In genomic region chr7:113279246-113279645, GRCm38 (mm10) we compare ENCODE assay signal across 35 mouse cellular contexts.
"Had no signal": no experiment of that assay in that cellular context is flagged by ENCODE, and none has a peak within 500 bp of the region (broad histone marks: within the 10 kb centered on the region; RNA-seq: fewer than 3 reads in every experiment).

No protein-coding gene starts in this region.

- H3K27me3 ChIP-seq: heart, embryonic 12.5 days; heart, embryonic 13.5 days; heart, embryonic 15.5 days; hindbrain, embryonic 12.5 days; hindbrain, embryonic 13.5 days; hindbrain, embryonic 15.5 days; intestine, embryonic 15.5 days; kidney, embryonic 15.5 days had no signal

- H3K27ac ChIP-seq: heart, embryonic 13.5 days; heart, embryonic 15.5 days; hindbrain, embryonic 10.5 days; hindbrain, embryonic 12.5 days; hindbrain, embryonic 13.5 days; hindbrain, embryonic 14.5 days; hindbrain, embryonic 15.5 days; hindbrain, postnatal 0 days; intestine, embryonic 15.5 days; kidney, embryonic 15.5 days; kidney, postnatal 0 days; layer of hippocampus, adult 2 months; left cerebral cortex, adult 2 months had no signal

- H3K4me2 ChIP-seq: heart, embryonic 11.5 days; heart, embryonic 12.5 days; heart, embryonic 13.5 days; heart, embryonic 15.5 days; hindbrain, embryonic 12.5 days; hindbrain, embryonic 13.5 days; hindbrain, embryonic 14.5 days; hindbrain, embryonic 15.5 days; intestine, embryonic 15.5 days; kidney, embryonic 15.5 days had no signal

- ATAC-seq: hindbrain, embryonic 16.5 days; hindbrain, postnatal 0 days; inflammation-experienced regulatory T-cells, adult 6 months; intestine, embryonic 15.5 days; intestine, embryonic 16.5 days; intestine, postnatal 0 days had no signal

- DNase-seq: heart, postnatal 10 days; heart, postnatal 14 days; heart, postnatal 36 days; heart, postnatal 4 days; kidney, adult 11 months; kidney, adult 18-20 months; kidney, adult 2 months; kidney, adult 8-10 months; kidney, adult 9 months; kidney, postnatal 10 days; kidney, postnatal 14 days; kidney, postnatal 25 days; kidney, postnatal 36 days; kidney, postnatal 4 days; layer of hippocampus, adult 9-11 months; layer of hippocampus, postnatal 36 days had no signal

- H3K36me3 ChIP-seq: hindbrain, embryonic 10.5 days; intestine, embryonic 15.5 days had no signal

- H3K9me3 ChIP-seq: heart, embryonic 12.5 days; heart, embryonic 13.5 days; heart, embryonic 15.5 days; hindbrain, embryonic 10.5 days; hindbrain, embryonic 12.5 days; hindbrain, embryonic 13.5 days; hindbrain, embryonic 15.5 days; intestine, embryonic 15.5 days; kidney, embryonic 15.5 days had no signal

- H3K4me1 ChIP-seq: heart, embryonic 12.5 days; hindbrain, embryonic 13.5 days; intestine, embryonic 15.5 days; kidney, embryonic 15.5 days had no signal

- H3K9ac ChIP-seq: heart, embryonic 12.5 days; heart, embryonic 13.5 days; heart, embryonic 15.5 days; hindbrain, embryonic 12.5 days; hindbrain, embryonic 13.5 days; hindbrain, embryonic 14.5 days; hindbrain, embryonic 15.5 days; intestine, embryonic 15.5 days; kidney, embryonic 15.5 days had no signal

- H3K4me3 ChIP-seq: heart, embryonic 12.5 days; heart, embryonic 13.5 days; heart, embryonic 15.5 days; hindbrain, embryonic 10.5 days; hindbrain, embryonic 12.5 days; hindbrain, embryonic 13.5 days; hindbrain, embryonic 15.5 days; intestine, embryonic 15.5 days; kidney, embryonic 15.5 days; layer of hippocampus, adult 2 months; left cerebral cortex, adult 2 months had no signal
